Mouse (Mus musculus): ENCODE measurements at regions not wholly inside any gene's neighbourhood (a gene's known extent, or its start where the extent isn't known, plus 50 kb on each side); places are given as distances from the start of the nearest gene placed in this dataset.

GRCm38 (mm10) chr8:18258287-18258961, 719.6 kb downstream of the Defb40 start:
- Histone ChIP-seq H3ac (ENCODE audit: control insufficient read depth, insufficient read length) (no peak overlapping the region), H3K4me3 (no peak overlapping the region), H3K79me2 (ENCODE audit: control insufficient read depth, insufficient read depth) (no peaks in the 10 kb centered on the region), H3K27me3 (ENCODE audit: control insufficient read depth, insufficient read depth, insufficient read length) (no peaks in the 10 kb centered on the region), H3K36me3 (ENCODE audit: control insufficient read depth, insufficient read depth) (no peaks in the 10 kb centered on the region), H3K4me2 (ENCODE audit: low read depth) (no peak overlapping the region)
- no peak for TF ChIP-seq POLR2A (IDR thresholded peaks at IDR 0.05; ENCODE audit: insufficient read length, low read depth)
- TF ChIP-seq TCF12 (IDR thresholded peaks at IDR 0.05; ENCODE audit: insufficient read depth, poor library complexity, severe bottlenecking): no peak
- no peak for TF ChIP-seq TCF3 (IDR thresholded peaks at IDR 0.05; ENCODE audit: insufficient read length, low read depth)
- TF ChIP-seq POLR2AphosphoS2 (IDR thresholded peaks at IDR 0.05; ENCODE audit: insufficient read length, low read depth): no peak
- no peak for TF ChIP-seq MYOD1 (IDR thresholded peaks at IDR 0.05; ENCODE audit: control insufficient read depth in 1 of 3, insufficient read length in 2 of 3, low read depth in 2 of 3)
- no peak for TF ChIP-seq SRF (IDR thresholded peaks at IDR 0.05; ENCODE audit: control insufficient read depth, insufficient read length, low read depth)
- no peak for TF ChIP-seq REST (IDR thresholded peaks at IDR 0.05; ENCODE audit: insufficient read depth, insufficient read length)
- TF ChIP-seq USF1 (IDR thresholded peaks at IDR 0.05; ENCODE audit: low read depth): no peak
- TF ChIP-seq MAX (IDR thresholded peaks at IDR 0.05; ENCODE audit: low read depth): no peak
- TF ChIP-seq E2F4 (IDR thresholded peaks at IDR 0.05; ENCODE audit: insufficient read depth): no peak
- TF ChIP-seq CEBPB (IDR thresholded peaks at IDR 0.05; ENCODE audit: insufficient read depth, poor library complexity, severe bottlenecking): no peak
- no peak for TF ChIP-seq MYOG (IDR thresholded peaks at IDR 0.05; ENCODE audit: control insufficient read depth in 1 of 3, insufficient read depth in 1 of 3, insufficient read length in 2 of 3, low read depth in 2 of 3)

GRCm38 (mm10) chr8:18246299-18246698, 731.8 kb downstream of the Defb40 start:
- Histone ChIP-seq H3ac (ENCODE audit: control insufficient read depth, insufficient read length) (no peak overlapping the region), H3K4me2 (ENCODE audit: low read depth) (no peak overlapping the region), H3K4me3 (no peak overlapping the region), H3K36me3 (ENCODE audit: control insufficient read depth, insufficient read depth) (no peaks in the 10 kb centered on the region), H3K27me3 (ENCODE audit: control insufficient read depth, insufficient read depth, insufficient read length) (no peaks in the 10 kb centered on the region), H3K79me2 (ENCODE audit: control insufficient read depth, insufficient read depth) (no peaks in the 10 kb centered on the region)
- TF ChIP-seq REST (IDR thresholded peaks at IDR 0.05; ENCODE audit: insufficient read depth, insufficient read length) (no peak), E2F4 (IDR thresholded peaks at IDR 0.05; ENCODE audit: insufficient read depth) (no peak), TCF3 (IDR thresholded peaks at IDR 0.05; ENCODE audit: insufficient read length, low read depth) (no peak), POLR2A (IDR thresholded peaks at IDR 0.05; ENCODE audit: insufficient read length, low read depth) (no peak)

GRCm38 (mm10) chr8:18217599-18217998, 760.5 kb downstream of the Defb40 start:
- H3K79me2 ChIP-seq (ENCODE audit: control insufficient read depth, insufficient read depth): no peaks in the 10 kb centered on the region
- H3K4me3 ChIP-seq: no peak overlapping the region
- H3K27me3 ChIP-seq (ENCODE audit: control insufficient read depth, insufficient read depth, insufficient read length): no peaks in the 10 kb centered on the region
- no peak overlapping the region for H3K4me2 ChIP-seq (ENCODE audit: low read depth)
- no peak for TF ChIP-seq TCF12 (IDR thresholded peaks at IDR 0.05; ENCODE audit: insufficient read depth, poor library complexity, severe bottlenecking)
- TF ChIP-seq MYOG (IDR thresholded peaks at IDR 0.05; ENCODE audit: control insufficient read depth in 1 of 3, insufficient read depth in 1 of 3, insufficient read length in 2 of 3, low read depth in 2 of 3): no peak
- H3K36me3 ChIP-seq (ENCODE audit: control insufficient read depth, insufficient read depth): no peaks in the 10 kb centered on the region
- no peak overlapping the region for H3ac ChIP-seq (ENCODE audit: control insufficient read depth, insufficient read length)

- Histone ChIP-seq H3K4me3 (no peak overlapping the region), H3ac (ENCODE audit: control insufficient read depth, insufficient read length) (no peak overlapping the region), H3K27me3 (ENCODE audit: control insufficient read depth, insufficient read depth, insufficient read length) (no peaks in the 10 kb centered on the region), H3K79me2 (ENCODE audit: control insufficient read depth, insufficient read depth) (no peaks in the 10 kb centered on the region), H3K36me3 (ENCODE audit: control insufficient read depth, insufficient read depth) (no peaks in the 10 kb centered on the region), H3K4me2 (ENCODE audit: low read depth) (no peak overlapping the region)
- no peak for TF ChIP-seq MYOG (IDR thresholded peaks at IDR 0.05; ENCODE audit: control insufficient read depth in 1 of 3, insufficient read depth in 1 of 3, insufficient read length in 2 of 3, low read depth in 2 of 3)
- TF ChIP-seq POLR2A (IDR thresholded peaks at IDR 0.05; ENCODE audit: insufficient read length, low read depth): no peak
- no peak for TF ChIP-seq MYOD1 (IDR thresholded peaks at IDR 0.05; ENCODE audit: control insufficient read depth in 1 of 3, insufficient read length in 2 of 3, low read depth in 2 of 3)
- TF ChIP-seq USF1 (IDR thresholded peaks at IDR 0.05; ENCODE audit: low read depth): no peak
- no peak for TF ChIP-seq TCF12 (IDR thresholded peaks at IDR 0.05; ENCODE audit: insufficient read depth, poor library complexity, severe bottlenecking)
- no peak for TF ChIP-seq POLR2AphosphoS2 (IDR thresholded peaks at IDR 0.05; ENCODE audit: insufficient read length, low read depth)
- no peak for TF ChIP-seq REST (IDR thresholded peaks at IDR 0.05; ENCODE audit: insufficient read depth, insufficient read length)
- no peak for TF ChIP-seq E2F4 (IDR thresholded peaks at IDR 0.05; ENCODE audit: insufficient read depth)
- no peak for TF ChIP-seq CEBPB (IDR thresholded peaks at IDR 0.05; ENCODE audit: insufficient read depth, poor library complexity, severe bottlenecking)
These were observed 760.9 kb downstream of the Defb40 start for GRCm38 (mm10) chr8:18217192-18217591.

DNA sequence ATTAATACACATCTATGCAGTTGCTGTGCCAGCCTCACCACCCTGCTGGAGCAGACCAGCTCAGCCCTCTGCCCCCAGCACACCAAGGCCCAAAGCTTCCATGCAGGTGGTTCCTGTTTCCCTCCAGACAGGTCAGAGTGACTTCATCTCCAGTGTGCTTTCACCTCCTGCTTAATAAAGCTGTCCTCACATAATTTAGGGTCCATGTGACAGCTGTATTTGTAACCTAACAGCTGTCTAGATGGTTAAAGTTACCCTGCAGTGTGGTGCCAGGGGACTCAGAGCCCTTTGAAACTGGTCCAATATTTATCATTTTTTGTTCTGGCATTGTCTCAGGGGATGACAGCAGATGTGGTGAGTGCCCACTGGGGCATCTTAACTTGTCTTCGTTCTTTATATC, 761.5 kb downstream of the Defb40 start:
- Histone ChIP-seq H3K27me3 (ENCODE audit: control insufficient read depth, insufficient read depth, insufficient read length) (no peaks in the 10 kb centered on the region), H3K4me3 (no peak overlapping the region), H3K79me2 (ENCODE audit: control insufficient read depth, insufficient read depth) (no peaks in the 10 kb centered on the region), H3K36me3 (ENCODE audit: control insufficient read depth, insufficient read depth) (no peaks in the 10 kb centered on the region), H3ac (ENCODE audit: control insufficient read depth, insufficient read length) (no peak overlapping the region), H3K4me2 (ENCODE audit: low read depth) (no peak overlapping the region)
- TF ChIP-seq TCF12 (IDR thresholded peaks at IDR 0.05; ENCODE audit: insufficient read depth, poor library complexity, severe bottlenecking) (no peak), TCF3 (IDR thresholded peaks at IDR 0.05; ENCODE audit: insufficient read length, low read depth) (no peak), MYOD1 (IDR thresholded peaks at IDR 0.05; ENCODE audit: control insufficient read depth in 1 of 3, insufficient read length in 2 of 3, low read depth in 2 of 3) (no peak), MAX (IDR thresholded peaks at IDR 0.05; ENCODE audit: low read depth) (no peak), USF1 (IDR thresholded peaks at IDR 0.05; ENCODE audit: low read depth) (no peak), POLR2A (IDR thresholded peaks at IDR 0.05; ENCODE audit: insufficient read length, low read depth) (no peak), POLR2AphosphoS2 (IDR thresholded peaks at IDR 0.05; ENCODE audit: insufficient read length, low read depth) (no peak), SRF (IDR thresholded peaks at IDR 0.05; ENCODE audit: control insufficient read depth, insufficient read length, low read depth) (no peak), E2F4 (IDR thresholded peaks at IDR 0.05; ENCODE audit: insufficient read depth) (no peak)
